ENCODE assay signal across 8 mouse cellular contexts in genomic region chr11:58954170-58954419, GRCm38 (mm10). TPM values are rescaled to one million over a fixed set of nuclear protein-coding genes. Genes with fewer than 3 reads are reported as not detected.
DNase-seq lines count a peak whose midpoint lies in the region; ATAC-seq and TF ChIP-seq lines count a peak whose summit lies in the region.
"Not testable (repeated sequence)": the region's sequence is repeated elsewhere in the genome, so short reads cannot be mapped to it uniquely, and the experiment has no call there.

No protein-coding gene starts in this region.

- H3K4me3 ChIP-seq in embryonic fibroblast, embryonic 13.5 days (ENCODE audit: insufficient read depth, low read length), result peak overlapping the region; percentile 34
- peak overlapping the region; percentile 93 for H3K4me3 ChIP-seq in heart, embryonic 12.5 days
- H3K4me3 ChIP-seq in hindbrain, postnatal 0 days (ENCODE audit: low read length), result peak overlapping the region; percentile 89
- peak overlapping the region; percentile 82 for H3K4me3 ChIP-seq in limb, embryonic 11.5 days (ENCODE audit: low read depth, low read length)
- peak overlapping the region; percentile 53 for H3K4me3 ChIP-seq in lung, embryonic 14.5 days (ENCODE audit: low read depth, low read length)
- H3K4me3 ChIP-seq in myocyte, result peak overlapping the region; percentile 89
- peak overlapping the region; percentile 61 for H3K4me3 ChIP-seq in stomach, embryonic 16.5 days (replicated peaks; ENCODE audit: low read length)

- not testable (repeated sequence) for H3K27me3 ChIP-seq in Patski; hindbrain, postnatal 0 days (ENCODE audit: insufficient read depth, low read length); myocyte (ENCODE audit: control insufficient read depth, insufficient read depth, insufficient read length); stomach, embryonic 16.5 days (ENCODE audit: control insufficient read depth, insufficient read depth, low read length)
- H3K27me3 ChIP-seq in heart, embryonic 12.5 days (replicated peaks), result peaks cover 16% of the 10 kb centered on the region
- H3K27me3 ChIP-seq in limb, embryonic 11.5 days (ENCODE audit: control insufficient read depth, insufficient read depth, low read length), result peaks cover 20% of the 10 kb centered on the region
- H3K27me3 ChIP-seq in lung, embryonic 14.5 days (ENCODE audit: insufficient read depth, low read length), result peaks cover 25% of the 10 kb centered on the region

- not testable (repeated sequence) for H3K9me3 ChIP-seq in heart, embryonic 12.5 days (replicated peaks); hindbrain, postnatal 0 days (ENCODE audit: low read length); limb, embryonic 11.5 days (ENCODE audit: control insufficient read depth, low read length); lung, embryonic 14.5 days (ENCODE audit: low read depth, low read length); stomach, embryonic 16.5 days (replicated peaks; ENCODE audit: control insufficient read depth, low read length)

- not testable (repeated sequence) for TF ChIP-seq CTCF in Patski (IDR thresholded peaks at IDR 0.05); embryonic fibroblast, embryonic 13.5 days (IDR thresholded peaks at IDR 0.05; ENCODE audit: borderline replicate concordance, insufficient read depth, low read length); hindbrain, postnatal 0 days (IDR thresholded peaks at IDR 0.05; ENCODE audit: low read depth); lung, embryonic 14.5 days (IDR thresholded peaks at IDR 0.05; ENCODE audit: low read depth)

- H3ac ChIP-seq in myocyte (ENCODE audit: control insufficient read depth, insufficient read length), result peak overlapping the region; percentile 19

- WGBS in heart, embryonic 12.5 days, result under 1% methylated on average over 17 of the region's 17 CpGs
- WGBS in hindbrain, postnatal 0 days, result under 1% methylated on average over 17 of the region's 17 CpGs
- WGBS in limb, embryonic 11.5 days, result under 1% methylated on average over 17 of the region's 17 CpGs
- WGBS in lung, embryonic 14.5 days, result under 1% methylated on average over 17 of the region's 17 CpGs
- WGBS in stomach, embryonic 16.5 days, result under 1% methylated on average over 17 of the region's 17 CpGs

- not testable (repeated sequence) for DNase-seq in Patski (ENCODE audit: low read depth, low spot score); hindbrain, postnatal 0 days (ENCODE audit: low spot score); limb, embryonic 11.5 days (ENCODE audit: low spot score); lung, embryonic 14.5 days

- H3K9ac ChIP-seq in heart, embryonic 12.5 days, result peak overlapping the region; percentile 90
- H3K9ac ChIP-seq in hindbrain, postnatal 0 days (replicated peaks; ENCODE audit: low read length), result peak overlapping the region; percentile 90
- H3K9ac ChIP-seq in limb, embryonic 11.5 days (ENCODE audit: low read length), result peak overlapping the region; percentile 59
- H3K9ac ChIP-seq in lung, embryonic 14.5 days, result peak overlapping the region; percentile 47
- H3K9ac ChIP-seq in stomach, embryonic 16.5 days (ENCODE audit: low read length), result peak overlapping the region; percentile 81

- POLR2A ChIA-PET in Patski (lab: Charles Lee), result interaction anchor here (1.4 kb wide), 1 partner anchor 35 kb away, joined by 3 read pairs; no protein-coding TSS in a partner anchor

- peaks cover 20% of the 10 kb centered on the region for H3K36me3 ChIP-seq in heart, embryonic 12.5 days
- H3K36me3 ChIP-seq in hindbrain, postnatal 0 days (ENCODE audit: insufficient read depth, low read length); limb, embryonic 11.5 days (ENCODE audit: control insufficient read depth, insufficient read depth, low read length); lung, embryonic 14.5 days (ENCODE audit: insufficient read depth); myocyte (ENCODE audit: control insufficient read depth, insufficient read depth); stomach, embryonic 16.5 days (ENCODE audit: control insufficient read depth, insufficient read depth, low read length): not testable (repeated sequence)

- in situ Hi-C loops in Patski (cut with MboI; ENCODE audit: low pct_unique_long_range_greater_than_20kb), result not testable (repeated sequence)

- TF ChIP-seq POLR2A in embryonic fibroblast, embryonic 13.5 days (IDR thresholded peaks at IDR 0.05; ENCODE audit: low read depth, low read length), result not testable (repeated sequence)
- TF ChIP-seq POLR2A in myocyte (IDR thresholded peaks at IDR 0.05; ENCODE audit: insufficient read length, low read depth), result peak; percentile 33

- H3K4me2 ChIP-seq in heart, embryonic 12.5 days, result peak overlapping the region; percentile 95
- H3K4me2 ChIP-seq in hindbrain, postnatal 0 days (ENCODE audit: low read depth, low read length), result peak overlapping the region; percentile 82
- H3K4me2 ChIP-seq in limb, embryonic 11.5 days (ENCODE audit: low read depth, severe bottlenecking), result peak overlapping the region; percentile 89
- peak overlapping the region; percentile 85 for H3K4me2 ChIP-seq in lung, embryonic 14.5 days
- H3K4me2 ChIP-seq in myocyte (ENCODE audit: low read depth), result peak overlapping the region; percentile 86
- H3K4me2 ChIP-seq in stomach, embryonic 16.5 days (ENCODE audit: low read depth, low read length), result peak overlapping the region; percentile 97

- H3K4me1 ChIP-seq in embryonic fibroblast, embryonic 13.5 days (ENCODE audit: control insufficient read depth, insufficient read depth, low read length); lung, embryonic 14.5 days (ENCODE audit: insufficient read depth): not testable (repeated sequence)
- H3K4me1 ChIP-seq in heart, embryonic 12.5 days (replicated peaks), result peaks cover 35% of the 10 kb centered on the region
- H3K4me1 ChIP-seq in hindbrain, postnatal 0 days (ENCODE audit: insufficient read depth, low read length), result peaks cover 14% of the 10 kb centered on the region
- peaks cover 18% of the 10 kb centered on the region; the same call in 1 of the 2 replicates for H3K4me1 ChIP-seq in limb, embryonic 11.5 days (ENCODE audit: control insufficient read depth, insufficient read depth, low read length)
- peaks cover 31% of the 10 kb centered on the region for H3K4me1 ChIP-seq in stomach, embryonic 16.5 days (ENCODE audit: control insufficient read depth, insufficient read depth, low read length)

- CTCF ChIA-PET in Patski (lab: Charles Lee), result interaction anchor here (1.3 to 2.7 kb wide), 3 partner anchors 24 to 40 kb away, joined by 5 to 8 read pairs (median 6); partner anchors contain the start of gene Trim11

- peak; percentile 2 for ATAC-seq in Patski
- ATAC-seq in heart, embryonic 12.5 days (ENCODE audit: insufficient number of reproducible peaks, low FRiP score); hindbrain, postnatal 0 days; limb, embryonic 11.5 days (ENCODE audit: insufficient number of reproducible peaks, low FRiP score, low TSS enrichment, low read depth); lung, embryonic 14.5 days (ENCODE audit: insufficient read depth); stomach, embryonic 16.5 days (ENCODE audit: insufficient read depth, low FRiP score): not testable (repeated sequence)

- H3K79me2 ChIP-seq in myocyte (ENCODE audit: control insufficient read depth, insufficient read depth), result peaks cover 19% of the 10 kb centered on the region

- H3K27ac ChIP-seq in embryonic fibroblast, embryonic 13.5 days (ENCODE audit: insufficient read depth, low read length), result not testable (repeated sequence)
- H3K27ac ChIP-seq in heart, embryonic 12.5 days (ENCODE audit: poor library complexity, severe bottlenecking), result peak overlapping the region; percentile 88
- H3K27ac ChIP-seq in hindbrain, postnatal 0 days, result peak overlapping the region; percentile 99
- peak overlapping the region; percentile 55; the same call in 1 of the 2 replicates for H3K27ac ChIP-seq in limb, embryonic 11.5 days (replicated peaks; ENCODE audit: low read depth, low read length)
- H3K27ac ChIP-seq in lung, embryonic 14.5 days (ENCODE audit: low read depth), result peak overlapping the region; percentile 100
- peak overlapping the region; percentile 90 for H3K27ac ChIP-seq in stomach, embryonic 16.5 days (ENCODE audit: low read length)

RNA-seq across cellular contexts. Expression of gene Hist3h2a, which starts 0.4 kb away (rescaled TPM):
- polyA plus RNA-seq in Patski (2021), result 20.9 TPM
- 9.7 and 12.5 TPM in 2 replicates for polyA plus RNA-seq in embryonic fibroblast, embryonic 13.5 days (2011; ENCODE audit: insufficient read length, low read depth, missing spikeins)
- polyA plus RNA-seq in heart, embryonic 12.5 days (2016; fragmentation: Nextera tagmentation; extraction: Ambion mirVana), result 26.5 and 28.4 TPM in 2 replicates
- total RNA-seq in hindbrain, postnatal 0 days (2014; rRNA removed), result 218 and 236 TPM in 2 replicates
- 49.6 and 53.3 TPM in 2 replicates for polyA plus RNA-seq in hindbrain, postnatal 0 days (2015; fragmentation: Nextera tagmentation; extraction: Ambion mirVana)
- 17.9 and 19.2 TPM in 2 replicates for polyA plus RNA-seq in limb, embryonic 11.5 days (2014; fragmentation: Nextera tagmentation; extraction: Ambion mirVana)
- polyA plus RNA-seq in lung, embryonic 14.5 days (2014; fragmentation: Nextera tagmentation; extraction: Ambion mirVana), result 18.1 and 18.5 TPM in 2 replicates
- polyA plus RNA-seq in myocyte (2012; fragmentation: generic; extraction: Trizol), result 24.4 TPM
- polyA plus RNA-seq in stomach, embryonic 16.5 days (2015; fragmentation: Nextera tagmentation; extraction: Ambion mirVana), result 28.1 and 33.0 TPM in 2 replicates

RNA-seq across cellular contexts. Expression of gene Trim17, which starts 0.4 kb away (rescaled TPM):
- polyA plus RNA-seq in Patski (2021), result 0.26 TPM
- polyA plus RNA-seq in embryonic fibroblast, embryonic 13.5 days (2011; ENCODE audit: insufficient read length, low read depth, missing spikeins), result not detected in 2 replicates
- polyA plus RNA-seq in heart, embryonic 12.5 days (2016; fragmentation: Nextera tagmentation; extraction: Ambion mirVana), result 1.1 and 1.5 TPM in 2 replicates
- 2.8 and 4.3 TPM in 2 replicates for total RNA-seq in hindbrain, postnatal 0 days (2014; rRNA removed)
- polyA plus RNA-seq in hindbrain, postnatal 0 days (2015; fragmentation: Nextera tagmentation; extraction: Ambion mirVana), result 0.55 and 0.74 TPM in 2 replicates
- polyA plus RNA-seq in limb, embryonic 11.5 days (2014; fragmentation: Nextera tagmentation; extraction: Ambion mirVana), result 0.25 and 0.27 TPM in 2 replicates
- 0.14 and 0.22 TPM in 2 replicates for polyA plus RNA-seq in lung, embryonic 14.5 days (2014; fragmentation: Nextera tagmentation; extraction: Ambion mirVana)
- polyA plus RNA-seq in myocyte (2012; fragmentation: generic; extraction: Trizol), result 0.64 TPM
- polyA plus RNA-seq in stomach, embryonic 16.5 days (2015; fragmentation: Nextera tagmentation; extraction: Ambion mirVana), result 0.17 and 0.27 TPM in 2 replicates

RNA-seq across cellular contexts. Expression of gene Hist3h2ba, which starts 5.4 kb away (rescaled TPM):
- polyA plus RNA-seq in Patski (2021) (7.1 TPM), myocyte (2012; fragmentation: generic; extraction: Trizol) (0.88 TPM)
- polyA plus RNA-seq in embryonic fibroblast, embryonic 13.5 days (2011; ENCODE audit: insufficient read length, low read depth, missing spikeins), result not detected in 2 replicates
- 8.5 and 11.6 TPM in 2 replicates for polyA plus RNA-seq in heart, embryonic 12.5 days (2016; fragmentation: Nextera tagmentation; extraction: Ambion mirVana)
- 625 and 1,276 TPM in 2 replicates for total RNA-seq in hindbrain, postnatal 0 days (2014; rRNA removed)
- 103 and 109 TPM in 2 replicates for polyA plus RNA-seq in hindbrain, postnatal 0 days (2015; fragmentation: Nextera tagmentation; extraction: Ambion mirVana)
- 8.8 and 11.1 TPM in 2 replicates for polyA plus RNA-seq in limb, embryonic 11.5 days (2014; fragmentation: Nextera tagmentation; extraction: Ambion mirVana)
- polyA plus RNA-seq in lung, embryonic 14.5 days (2014; fragmentation: Nextera tagmentation; extraction: Ambion mirVana), result 9.0 and 9.5 TPM in 2 replicates
- polyA plus RNA-seq in stomach, embryonic 16.5 days (2015; fragmentation: Nextera tagmentation; extraction: Ambion mirVana), result 44.0 and 50.7 TPM in 2 replicates

RNA-seq across cellular contexts. Expression of gene Rnf187, which starts 15.4 kb away (rescaled TPM):
- 252 TPM for polyA plus RNA-seq in Patski (2021)
- 91.5 and 99.2 TPM in 2 replicates for polyA plus RNA-seq in embryonic fibroblast, embryonic 13.5 days (2011; ENCODE audit: insufficient read length, low read depth, missing spikeins)
- 208 and 213 TPM in 2 replicates for polyA plus RNA-seq in heart, embryonic 12.5 days (2016; fragmentation: Nextera tagmentation; extraction: Ambion mirVana)
- 975 and 1,069 TPM in 2 replicates for total RNA-seq in hindbrain, postnatal 0 days (2014; rRNA removed)
- polyA plus RNA-seq in hindbrain, postnatal 0 days (2015; fragmentation: Nextera tagmentation; extraction: Ambion mirVana), result 649 and 670 TPM in 2 replicates
- 269 and 275 TPM in 2 replicates for polyA plus RNA-seq in limb, embryonic 11.5 days (2014; fragmentation: Nextera tagmentation; extraction: Ambion mirVana)
- polyA plus RNA-seq in lung, embryonic 14.5 days (2014; fragmentation: Nextera tagmentation; extraction: Ambion mirVana), result 273 and 293 TPM in 2 replicates
- polyA plus RNA-seq in myocyte (2012; fragmentation: generic; extraction: Trizol), result 197 TPM
- 113 TPM in 2 replicates for polyA plus RNA-seq in stomach, embryonic 16.5 days (2015; fragmentation: Nextera tagmentation; extraction: Ambion mirVana)

RNA-seq across cellular contexts. Expression of gene Trim11, which starts 23.8 kb away (rescaled TPM):
- polyA plus RNA-seq in Patski (2021) (29.2 TPM), myocyte (2012; fragmentation: generic; extraction: Trizol) (19.3 TPM)
- polyA plus RNA-seq in embryonic fibroblast, embryonic 13.5 days (2011; ENCODE audit: insufficient read length, low read depth, missing spikeins), result 17.5 and 20.1 TPM in 2 replicates
- polyA plus RNA-seq in heart, embryonic 12.5 days (2016; fragmentation: Nextera tagmentation; extraction: Ambion mirVana), result 27.6 and 30.8 TPM in 2 replicates
- total RNA-seq in hindbrain, postnatal 0 days (2014; rRNA removed), result 31.7 and 31.8 TPM in 2 replicates
- 14.1 and 15.9 TPM in 2 replicates for polyA plus RNA-seq in hindbrain, postnatal 0 days (2015; fragmentation: Nextera tagmentation; extraction: Ambion mirVana)
- polyA plus RNA-seq in limb, embryonic 11.5 days (2014; fragmentation: Nextera tagmentation; extraction: Ambion mirVana), result 19.0 and 20.5 TPM in 2 replicates
- polyA plus RNA-seq in lung, embryonic 14.5 days (2014; fragmentation: Nextera tagmentation; extraction: Ambion mirVana), result 17.2 and 18.2 TPM in 2 replicates
- 20.5 and 20.8 TPM in 2 replicates for polyA plus RNA-seq in stomach, embryonic 16.5 days (2015; fragmentation: Nextera tagmentation; extraction: Ambion mirVana)

Comparison
In these comparisons a context has a peak if more than half of its experiments do, and no peak if none do; other contexts are left out.
1. H3K4me3 ChIP-seq: peak in every context shown above with its lines; median percentile 93 in heart, embryonic 12.5 days; 89 in hindbrain, postnatal 0 days; 89 in myocyte; 82 in limb, embryonic 11.5 days; 61 in stomach, embryonic 16.5 days; 53 in lung, embryonic 14.5 days; 34 in embryonic fibroblast, embryonic 13.5 days.